Mouse (Mus musculus): ENCODE measurements around the gene Guf1.

DNA sequence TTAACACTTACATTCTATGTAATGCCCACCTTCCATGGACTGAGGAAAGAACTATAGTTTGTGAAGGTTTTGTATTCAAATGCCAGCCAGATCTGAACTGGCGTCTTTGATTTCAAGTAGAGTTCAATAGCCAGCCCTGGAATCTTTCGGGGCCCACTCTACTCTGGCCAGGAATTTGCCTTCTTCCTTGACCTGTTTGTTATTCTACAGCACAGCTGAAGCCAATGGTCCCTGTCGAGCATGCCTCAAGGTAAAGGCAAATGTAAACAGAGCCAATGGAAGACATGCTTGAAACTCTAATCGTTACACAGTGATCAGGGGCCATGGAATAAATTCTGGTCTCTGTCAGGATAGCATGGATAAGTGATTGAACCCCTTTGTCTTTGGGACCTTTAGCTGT is 44.5 kb upstream of the Guf1 start:
- TF ChIP-seq POLR2A (IDR thresholded peaks at IDR 0.05; ENCODE audit: control insufficient read depth, extremely low read depth, insufficient read depth, low read length, poor library complexity) (no peak), CTCF (IDR thresholded peaks at IDR 0.05; ENCODE audit: borderline replicate concordance, control insufficient read depth, extremely low read depth, insufficient read depth, low read length, poor library complexity) (no peak)
